Mouse (Mus musculus) olfactory bulb, adult 2 months (tissue): Measurements from ENCODE around the gene Timp2. TPM values are rescaled to one million over a fixed set of nuclear protein-coding genes. Genes with fewer than 3 reads are reported as not detected.
A peak's percentile ranks its signal among the peaks of the same experiment; 100 is the strongest.

Experiments used
- H3K27ac ChIP-seq: fragments of 200-500 bp; 2 replicates; pipeline ENCODE4 v1.5.1; 2012; ENCODE audit warnings: low read depth, low read length; ENCODE audit not compliant: insufficient read depth
- H3K4me1 ChIP-seq: fragments of 200-500 bp; 2 replicates; pipeline ENCODE4 v1.6.1; 2012; ENCODE audit warnings: low read length; ENCODE audit not compliant: control insufficient read depth, insufficient read depth
- H3K4me3 ChIP-seq: fragments of 200-500 bp; 2 replicates; pipeline ENCODE4 v1.5.1; 2012; ENCODE audit warnings: mild to moderate bottlenecking, low read depth, low read length, moderate library complexity; ENCODE audit not compliant: insufficient read depth
- CTCF ChIP-seq: fragments of 200-500 bp; IDR thresholded peaks from 2 replicates; pipeline ENCODE4 v1.5.1; 2012; ENCODE audit warnings: low read depth, mild to moderate bottlenecking, low read length, moderate library complexity; ENCODE audit not compliant: insufficient read depth
- POLR2A ChIP-seq: fragments of 200-500 bp; IDR thresholded peaks from 2 replicates; pipeline ENCODE4 v1.6.1; 2012; ENCODE audit warnings: mild to moderate bottlenecking, low read depth, low read length, moderate library complexity; ENCODE audit not compliant: insufficient read depth
- WGBS: fragments of 180-500 bp; shearing (Covaris S2); methylation state at CpG from one replicate; pipeline ENCODE4 v1.1.7; 2018; 5-methylcytosine and 5-hydroxymethylcytosine counted together
- polyA plus RNA-seq: library from polyadenylated mRNA; stranded (reverse); fragments of >200 nt; gene quantifications from 2 replicates; pipeline ENCODE4 v1.2.4, GENCODE M21; 2012; ENCODE audit warnings: low replicate concordance; ENCODE audit not compliant: missing spikeins, insufficient read depth, insufficient read length

Gene Timp2
- polyA plus RNA-seq, 1 experiment, result 441 TPM

DNA sequence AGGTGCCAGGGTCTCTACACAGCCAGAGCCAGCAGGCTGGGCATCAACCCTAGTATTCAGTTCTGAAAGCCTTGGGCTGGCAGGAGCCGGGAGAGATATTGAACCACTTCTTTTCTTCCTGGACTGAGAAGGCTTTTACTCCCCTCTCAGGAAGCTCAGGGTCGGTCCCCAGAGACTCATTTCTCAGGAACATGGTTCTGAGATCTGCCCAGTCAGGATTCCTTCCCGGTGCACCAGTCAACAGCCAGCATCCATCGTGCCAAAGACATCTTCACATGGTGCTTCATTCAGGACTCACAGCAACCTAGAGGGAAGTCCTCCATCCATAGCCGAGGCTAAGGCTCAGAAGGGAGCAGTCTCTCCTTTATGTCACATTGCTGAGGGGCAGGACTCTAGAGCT is 19.0 kb upstream of the Timp2 start:
- H3K4me1 ChIP-seq, result peaks cover 12% of the 10 kb centered on the region
- TF ChIP-seq POLR2A (no peak), CTCF (no peak)
- no peak overlapping the region for H3K27ac ChIP-seq
- WGBS, result 60% methylated on average over 5 of the region's 5 CpGs
- no peak overlapping the region for H3K4me3 ChIP-seq

DNA sequence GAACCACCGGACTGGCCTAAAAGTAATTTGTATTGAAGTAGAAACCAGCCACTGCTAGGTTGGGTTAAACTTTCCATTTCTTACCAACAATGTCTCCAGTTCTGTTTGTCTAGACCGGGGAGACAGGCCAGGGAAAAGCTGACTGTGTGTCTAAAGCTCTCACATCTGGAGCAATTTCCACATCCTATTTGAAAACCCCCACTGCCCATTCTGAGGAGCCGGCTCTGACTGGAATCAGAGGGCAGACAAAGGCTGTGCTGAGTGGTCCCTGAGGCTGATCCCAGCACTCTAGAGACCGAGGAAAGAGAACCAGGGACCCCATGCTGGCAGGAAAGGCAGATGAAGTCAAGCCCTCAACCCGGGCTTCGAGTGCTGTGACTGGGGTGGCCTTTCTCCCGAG is 17.1 kb upstream of the Timp2 start:
- H3K27ac ChIP-seq, result no peak overlapping the region
- H3K4me3 ChIP-seq, result no peak overlapping the region
- 69% methylated on average over 7 of the region's 7 CpGs for WGBS
- H3K4me1 ChIP-seq, result peaks cover 7% of the 10 kb centered on the region
- TF ChIP-seq POLR2A, result no peak
- no peak for TF ChIP-seq CTCF

DNA sequence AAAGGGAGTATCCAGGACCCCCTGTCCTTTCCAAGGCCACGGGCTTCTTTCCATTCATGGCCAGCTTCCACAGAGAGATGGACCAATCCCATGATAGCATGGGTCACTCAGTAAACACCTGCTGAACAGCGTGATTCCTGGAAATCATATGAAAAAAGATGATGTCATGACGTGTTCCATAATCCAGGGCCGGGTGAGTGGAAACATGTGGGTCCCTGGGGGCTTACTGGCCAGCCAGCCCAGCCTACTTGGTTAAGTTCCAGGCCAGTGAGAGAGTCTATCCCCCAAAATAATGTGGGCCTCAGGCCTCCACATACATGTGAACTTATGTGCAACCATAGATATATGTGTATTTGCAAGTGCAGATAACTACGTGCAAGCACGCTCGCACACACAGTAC is 16.3 kb upstream of the Timp2 start:
- WGBS, result 87% methylated on average over 7 of the region's 7 CpGs
- Histone ChIP-seq H3K27ac (no peak overlapping the region), H3K4me3 (no peak overlapping the region), H3K4me1 (peaks cover 7% of the 10 kb centered on the region)
- TF ChIP-seq CTCF (no peak), POLR2A (no peak)

DNA sequence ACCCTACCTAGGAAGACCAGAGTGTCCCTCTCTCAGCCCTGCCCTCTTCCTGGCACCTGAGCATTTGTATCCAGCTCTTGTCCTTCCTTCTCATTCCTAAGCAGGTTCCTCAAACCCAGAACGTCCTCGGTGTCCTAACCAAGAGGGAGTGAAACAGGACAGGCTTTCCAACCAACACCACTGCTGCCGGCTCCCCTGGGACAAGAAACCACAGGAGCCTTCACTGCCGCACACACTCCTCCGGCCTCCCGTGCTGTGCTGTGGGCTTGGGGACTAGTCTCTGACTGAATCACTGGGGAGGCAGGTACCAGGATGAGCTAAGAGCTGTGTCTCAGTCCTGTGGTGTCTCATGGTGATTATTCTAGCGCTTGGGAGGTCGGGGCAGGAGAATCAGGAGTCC is 14.1 kb upstream of the Timp2 start:
- TF ChIP-seq CTCF (no peak), POLR2A (no peak)
- H3K27ac ChIP-seq, result no peak overlapping the region
- H3K4me1 ChIP-seq, result peaks cover 17% of the 10 kb centered on the region
- 81% methylated on average over 8 of the region's 8 CpGs for WGBS
- no peak overlapping the region for H3K4me3 ChIP-seq

DNA sequence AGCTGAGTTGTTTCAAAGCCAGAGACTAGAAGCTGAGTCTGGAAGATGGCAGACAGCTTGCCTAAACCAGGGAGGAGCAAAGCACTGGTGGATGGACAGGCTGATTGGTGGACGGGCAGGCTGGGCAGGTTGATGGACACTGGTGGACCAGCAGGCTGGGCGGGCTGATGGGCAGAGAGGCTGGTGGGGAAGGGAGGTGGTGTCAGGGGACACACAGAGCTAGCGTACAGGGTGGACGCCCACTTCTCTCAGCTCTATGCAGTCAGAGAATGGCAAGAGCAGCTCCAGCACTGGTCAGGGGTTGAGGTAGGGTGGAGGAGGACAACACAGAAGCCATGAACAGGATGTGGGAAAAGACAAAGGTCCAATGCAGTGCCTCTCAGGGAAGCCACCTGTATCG is 13.7 kb upstream of the Timp2 start:
- Histone ChIP-seq H3K4me1 (peaks cover 16% of the 10 kb centered on the region), H3K27ac (no peak overlapping the region), H3K4me3 (no peak overlapping the region)
- TF ChIP-seq CTCF (no peak), POLR2A (no peak)
- WGBS, result 75% methylated on average over 5 of the region's 5 CpGs

DNA sequence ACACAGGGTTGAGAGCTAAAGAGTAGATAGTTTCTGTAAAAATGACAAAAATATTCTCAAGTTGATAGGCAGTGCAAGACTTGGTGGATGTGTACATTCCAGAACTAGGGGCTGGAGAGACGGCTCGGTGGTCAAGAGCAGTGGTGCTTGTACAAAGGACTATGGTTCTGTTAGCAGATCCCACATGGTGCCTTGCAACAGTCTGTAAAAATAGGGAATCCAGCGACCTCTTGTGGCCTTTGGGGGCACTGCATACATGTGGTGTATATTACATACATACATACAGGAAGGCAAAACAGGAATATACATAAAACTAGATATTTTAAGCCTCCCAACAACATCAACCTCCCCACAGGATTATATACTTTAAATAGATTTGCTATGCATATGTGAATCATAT is 12.8 kb upstream of the Timp2 start:
- 62% methylated on average over 3 of the region's 3 CpGs for WGBS
- Histone ChIP-seq H3K27ac (no peak overlapping the region), H3K4me3 (no peak overlapping the region), H3K4me1 (peaks cover 20% of the 10 kb centered on the region)
- TF ChIP-seq CTCF (no peak), POLR2A (no peak)

DNA sequence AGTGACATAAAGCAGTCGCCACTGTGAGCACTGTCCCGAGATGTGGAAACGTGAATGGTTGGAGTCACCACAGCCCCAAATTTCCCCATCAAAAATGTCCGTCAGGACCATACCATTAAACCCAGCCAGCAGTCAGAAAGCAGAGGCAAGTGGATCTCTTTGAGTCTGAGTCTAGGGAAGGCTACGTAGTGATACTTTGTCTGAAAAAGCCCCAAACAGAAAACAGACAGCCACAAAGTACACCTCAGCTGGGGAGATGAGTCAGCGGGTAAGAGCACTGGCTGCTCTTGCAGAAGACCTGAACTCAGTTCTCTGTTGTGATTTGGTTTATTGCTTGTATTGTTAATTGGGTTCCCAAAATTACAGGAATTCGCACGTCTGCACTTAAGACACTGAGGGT is 11.0 kb upstream of the Timp2 start:
- Histone ChIP-seq H3K27ac (no peak overlapping the region), H3K4me1 (peaks cover 29% of the 10 kb centered on the region), H3K4me3 (no peak overlapping the region)
- WGBS, result 83% methylated on average over 8 of the region's 8 CpGs
- TF ChIP-seq CTCF (no peak), POLR2A (no peak)

DNA sequence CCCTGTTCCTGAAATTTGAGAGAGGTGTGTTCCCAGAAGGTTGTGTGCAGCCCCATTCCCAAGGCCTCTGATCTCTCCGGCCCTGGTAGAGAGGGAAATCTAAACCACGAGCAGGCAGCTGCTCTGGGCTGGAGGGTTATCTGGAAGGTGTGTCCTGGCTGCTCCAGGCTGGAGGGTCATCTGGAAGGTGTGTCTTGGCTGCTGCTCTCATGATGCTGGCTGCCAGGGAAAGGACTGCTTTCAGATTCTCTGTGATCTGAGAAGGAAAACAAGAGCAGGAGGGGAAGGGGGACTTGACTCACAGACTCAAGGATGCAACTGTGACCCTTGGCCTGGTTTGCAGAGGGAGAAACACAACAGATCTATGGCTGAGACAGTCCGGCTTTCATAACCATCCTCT is 10.6 kb upstream of the Timp2 start:
- H3K4me1 ChIP-seq, result peaks cover 29% of the 10 kb centered on the region
- WGBS, result 84% methylated on average over 3 of the region's 3 CpGs
- H3K27ac ChIP-seq, result 0 out of 2 replicates have a peak overlapping the region, but pooled peaks have one; percentile 71
- no peak overlapping the region for H3K4me3 ChIP-seq
- TF ChIP-seq CTCF (no peak), POLR2A (no peak)

DNA sequence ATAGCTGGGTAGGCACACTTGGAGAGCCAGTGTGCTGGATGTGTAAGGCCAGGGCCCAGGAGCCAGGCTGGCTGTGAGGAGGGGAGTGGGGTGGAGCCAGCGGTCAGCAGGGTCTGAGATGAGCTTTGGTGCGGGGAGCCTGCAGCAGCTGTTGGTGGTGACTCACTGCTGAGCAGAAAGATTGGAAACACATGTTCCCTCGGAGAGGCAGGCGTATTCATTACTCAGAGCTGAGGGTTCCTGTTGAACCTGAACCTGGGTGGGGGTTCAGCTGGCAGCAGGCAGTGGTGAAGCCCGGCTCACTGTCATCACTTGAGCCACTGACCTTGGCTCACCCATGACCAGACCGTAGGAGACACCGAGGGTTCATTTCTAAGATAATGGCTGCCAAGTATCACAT is 9.6 kb upstream of the Timp2 start:
- WGBS, result 38% methylated on average over 7 of the region's 7 CpGs
- peaks cover 37% of the 10 kb centered on the region for H3K4me1 ChIP-seq
- no peak for TF ChIP-seq CTCF
- TF ChIP-seq POLR2A, result no peak
- no peak overlapping the region for H3K4me3 ChIP-seq
- peak overlapping the region; percentile 71 for H3K27ac ChIP-seq

DNA sequence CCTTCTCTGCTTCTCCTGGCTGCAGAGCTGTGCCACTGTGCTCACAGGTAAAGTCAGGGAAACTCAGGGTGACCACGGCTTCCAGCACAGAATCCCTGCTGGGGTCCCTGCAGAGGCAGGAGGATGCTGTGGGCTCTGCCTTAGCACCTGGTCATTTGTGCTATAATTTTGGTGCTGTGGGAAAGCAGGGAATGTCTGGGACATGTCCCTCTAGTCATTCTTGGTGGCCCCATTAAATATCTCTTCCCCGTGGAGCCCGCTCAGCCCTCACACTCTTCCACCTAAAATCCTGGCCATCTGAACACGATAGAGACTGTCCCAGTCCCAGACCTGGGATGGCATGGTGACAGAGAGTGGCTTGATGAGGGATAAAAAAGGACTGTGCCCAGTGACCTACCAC is 8.5 kb upstream of the Timp2 start:
- H3K4me1 ChIP-seq, result peaks cover 37% of the 10 kb centered on the region

More for the DNA sequence above, 8.5 kb upstream of the Timp2 start:
- no peak overlapping the region for H3K27ac ChIP-seq
- no peak overlapping the region for H3K4me3 ChIP-seq
- TF ChIP-seq CTCF (no peak), POLR2A (no peak)
- WGBS, result 87% methylated on average over 4 of the region's 4 CpGs
